Mouse (Mus musculus): ENCODE results near the gene Gm11639. TPM values are rescaled to one million over a fixed set of nuclear protein-coding genes. Genes with fewer than 3 reads are reported as not detected.
"Not testable (repeated sequence)": the region's sequence is repeated elsewhere in the genome, so short reads cannot be mapped to it uniquely, and the experiment has no call there.

Gm11639 gene
- total RNA-seq, 2 experiments from 2014 or later: 0.80 to 1.1 TPM

DNA sequence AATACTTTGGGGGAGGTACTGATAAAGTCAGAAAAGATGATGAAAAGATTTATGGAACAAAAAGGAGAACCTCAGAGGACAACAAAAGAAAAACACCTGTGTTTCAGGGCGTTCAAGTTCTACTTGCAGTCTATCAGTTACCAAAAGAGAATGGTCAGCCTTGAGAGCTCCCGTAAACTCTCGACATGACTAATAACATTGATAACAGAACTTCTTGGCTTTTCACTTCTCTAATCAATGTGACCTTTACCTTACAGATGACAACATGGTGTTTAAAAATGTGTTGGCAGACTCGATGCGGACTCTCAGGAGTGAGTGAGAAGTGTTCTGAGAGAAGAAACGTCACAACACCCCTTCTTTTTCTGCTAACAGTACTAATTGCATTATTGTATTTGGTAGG, 344.7 kb downstream of the Gm11639 start:
- intact Hi-C loops (cut with DNase I): no loop called here
- DNase-seq (ENCODE audit: low spot score in 2 of 2): no peak

DNA sequence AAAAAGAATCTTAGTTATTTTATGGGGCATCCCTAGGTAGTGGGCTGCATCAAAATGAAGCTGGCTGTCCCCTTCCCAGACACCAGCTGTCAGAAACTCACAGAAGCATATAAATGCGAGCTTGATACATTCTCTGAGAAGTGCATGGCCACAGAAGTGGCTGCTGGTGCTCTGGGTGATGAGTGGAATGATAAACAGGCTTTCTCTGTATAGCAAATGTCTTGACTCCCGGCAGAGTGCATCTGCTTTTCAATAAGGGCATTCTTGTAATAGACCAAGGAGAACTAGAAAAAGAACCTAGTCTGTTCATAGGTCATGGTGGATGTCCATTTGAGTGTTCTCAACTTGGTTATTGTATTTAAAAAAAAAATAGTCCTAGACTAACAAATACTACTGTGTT, 345.6 kb downstream of the Gm11639 start:
- DNase-seq (ENCODE audit: low spot score in 2 of 2): peak; percentile 1 to 11

DNA sequence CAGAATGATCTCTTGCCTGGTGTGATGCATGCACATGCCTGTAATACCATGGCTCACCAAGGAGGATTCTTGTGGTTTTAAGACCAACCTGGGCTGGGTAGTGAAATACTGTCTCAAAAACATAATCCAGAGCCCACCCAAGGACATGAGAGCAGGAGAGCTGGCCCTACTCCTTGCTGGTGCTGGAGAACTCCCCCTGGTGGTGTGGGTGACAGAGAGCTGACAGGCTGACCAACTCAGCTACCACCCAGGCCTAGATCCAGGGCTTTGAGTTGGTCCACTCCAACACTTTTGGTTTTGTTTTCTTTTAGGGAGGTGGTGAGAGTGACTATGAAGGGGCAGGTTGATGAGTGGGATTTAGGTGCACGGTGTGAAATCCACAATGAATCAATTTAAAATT, 349.6 kb downstream of the Gm11639 start:
- DNase-seq (ENCODE audit: low spot score in 2 of 2): no peak
- intact Hi-C loops (cut with DNase I): no loop called here

More for the DNA sequence above, 345.6 kb downstream of the Gm11639 start:
- intact Hi-C loops (cut with DNase I): no loop called here

DNA sequence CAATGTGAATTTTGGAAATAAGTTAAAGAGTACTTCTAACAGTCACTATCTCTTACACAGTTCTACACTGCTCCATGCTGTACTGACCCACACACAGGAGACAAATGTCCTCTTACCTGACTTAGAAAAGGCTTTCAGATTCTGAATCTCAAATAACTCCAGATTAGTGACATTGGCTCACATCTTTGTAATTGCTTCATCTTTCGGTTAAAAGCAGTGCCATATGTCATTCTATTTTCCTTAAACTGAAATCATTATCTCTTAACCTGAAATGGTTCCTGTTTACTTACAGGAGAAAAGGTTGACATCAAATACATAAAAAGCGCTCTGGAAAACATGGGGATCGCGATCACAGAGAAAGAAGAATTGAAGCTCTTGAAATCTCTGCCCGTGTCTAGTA, 377.8 kb downstream of the Gm11639 start, which contains the start of gene Efcab3:
Efcab3 (plus strand) TSS at position 301 of the 400 bp plus-strand sequence.
- intact Hi-C loops (cut with DNase I): no loop called here
- DNase-seq (ENCODE audit: low spot score in 2 of 2): no peak

DNA sequence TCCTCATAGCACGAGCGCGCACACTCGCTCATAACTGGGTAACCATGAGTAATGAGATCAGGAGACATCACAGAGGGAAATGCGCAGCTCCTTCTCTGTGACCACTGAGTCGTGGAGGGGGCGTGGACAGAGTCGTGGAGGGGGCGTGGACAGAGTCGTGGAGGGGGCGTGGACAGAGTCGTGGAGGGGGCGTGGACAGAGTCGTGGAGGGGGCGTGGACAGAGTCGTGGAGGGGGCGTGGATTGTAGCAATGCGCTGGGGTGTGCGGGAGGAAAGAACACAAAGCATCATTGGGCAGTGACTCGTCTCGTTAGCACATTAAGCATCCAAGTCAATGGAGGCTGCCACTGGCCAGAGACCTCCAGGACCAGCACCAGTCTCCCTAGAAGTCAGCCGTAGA, 426.9 kb downstream of the Gm11639 start:
- intact Hi-C loops (cut with DNase I); DNase-seq (ENCODE audit: low spot score in 2 of 2): not testable (repeated sequence)

DNA sequence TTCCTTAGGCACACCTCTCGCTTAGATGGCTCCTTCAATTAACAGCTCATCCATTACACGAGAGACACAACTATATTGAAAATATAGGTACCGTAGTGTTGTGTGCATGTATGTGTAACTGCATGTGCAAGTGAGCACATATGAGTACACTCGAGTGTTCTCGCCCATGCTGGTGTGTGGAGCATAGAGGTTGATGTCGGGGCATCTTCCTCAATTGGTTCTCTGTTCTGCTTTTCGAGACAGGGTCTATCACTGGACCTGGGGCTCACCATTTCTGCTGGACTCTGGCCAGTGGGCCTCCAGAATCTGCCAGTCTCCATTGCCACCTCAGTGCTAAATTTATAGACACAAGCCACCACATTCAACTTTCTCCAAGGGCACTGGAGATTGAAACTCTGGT, 432.3 kb downstream of the Gm11639 start:
- intact Hi-C loops (cut with DNase I): no loop called here
- no peak for DNase-seq (ENCODE audit: low spot score in 2 of 2)

DNA sequence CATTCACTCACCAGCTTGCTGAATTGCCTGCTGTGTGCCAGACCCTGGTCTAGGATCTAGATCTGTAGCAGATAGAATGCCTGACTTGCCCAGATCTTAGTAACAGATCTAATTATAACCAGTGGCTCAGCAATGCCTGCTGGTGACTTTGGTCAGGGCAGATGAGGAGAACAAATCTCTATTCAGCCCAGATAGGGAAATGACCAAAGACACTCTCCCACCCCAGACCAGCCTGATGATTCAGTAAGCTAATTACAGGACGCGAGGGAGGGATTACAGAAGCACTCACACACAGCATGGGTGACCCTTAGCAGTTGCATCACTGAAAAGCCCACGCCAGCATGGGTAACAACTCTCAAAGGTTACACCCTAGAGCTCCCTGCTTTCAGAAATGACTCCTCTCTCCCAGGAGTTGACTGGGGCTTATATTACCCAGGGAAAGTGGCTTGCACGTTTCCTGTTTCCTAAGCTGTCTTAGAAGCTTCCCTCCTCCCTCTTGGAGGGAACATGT, 435.1 kb downstream of the Gm11639 start:
- intact Hi-C loops (cut with DNase I): loop anchor here (5.0 kb wide), 1 partner anchor 353 kb away; no protein-coding TSS in a partner anchor
- no peak for DNase-seq (ENCODE audit: low spot score in 2 of 2)

DNA sequence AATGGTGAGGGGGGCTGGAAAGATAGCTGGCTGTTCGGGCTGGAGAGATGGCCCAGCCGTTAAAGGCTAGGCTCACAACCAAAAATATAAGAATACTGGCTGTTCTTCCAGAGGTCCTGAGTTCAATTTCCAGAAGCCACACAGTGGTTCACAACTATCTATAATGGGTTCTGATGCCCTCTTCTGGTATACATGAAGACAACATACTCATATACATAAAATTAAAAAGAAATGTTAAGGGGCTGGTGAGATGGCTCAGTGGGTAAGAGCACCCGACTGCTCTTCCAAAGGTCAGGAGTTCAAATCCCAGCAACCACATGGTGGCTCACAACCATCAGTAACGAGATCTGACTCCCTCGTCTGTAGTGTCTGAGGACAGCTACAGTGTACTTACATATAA, 436.3 kb downstream of the Gm11639 start:
- not testable (repeated sequence) for DNase-seq (ENCODE audit: low spot score in 2 of 2)
- intact Hi-C loops (cut with DNase I): loop anchor here (5.0 kb wide), 1 partner anchor 354 kb away; no protein-coding TSS in a partner anchor

DNA sequence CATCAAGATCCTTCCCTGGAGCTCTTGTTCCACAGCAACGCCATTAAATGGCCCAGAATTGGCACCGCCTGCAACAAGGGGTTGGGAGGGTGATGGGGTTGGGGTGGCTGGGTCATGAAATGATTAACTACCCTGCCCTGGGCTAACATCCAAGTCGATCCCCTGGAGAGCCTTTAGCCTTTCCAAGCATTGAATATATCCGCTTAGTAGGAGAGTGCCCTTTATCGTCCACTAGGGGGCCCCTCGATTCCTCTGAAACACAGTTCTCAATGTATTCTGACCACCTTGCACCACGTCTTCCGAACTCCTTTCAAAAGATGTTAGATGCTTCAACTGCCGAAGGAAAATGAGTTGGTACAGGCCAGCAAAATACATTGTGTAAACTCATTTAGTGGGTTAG, 438.5 kb downstream of the Gm11639 start:
- intact Hi-C loops (cut with DNase I): loop anchor here (2.0 to 5.0 kb wide), 2 partner anchors 357 to 533 kb away; no protein-coding TSS in a partner anchor
- DNase-seq (ENCODE audit: low spot score in 2 of 2): no peak

DNA sequence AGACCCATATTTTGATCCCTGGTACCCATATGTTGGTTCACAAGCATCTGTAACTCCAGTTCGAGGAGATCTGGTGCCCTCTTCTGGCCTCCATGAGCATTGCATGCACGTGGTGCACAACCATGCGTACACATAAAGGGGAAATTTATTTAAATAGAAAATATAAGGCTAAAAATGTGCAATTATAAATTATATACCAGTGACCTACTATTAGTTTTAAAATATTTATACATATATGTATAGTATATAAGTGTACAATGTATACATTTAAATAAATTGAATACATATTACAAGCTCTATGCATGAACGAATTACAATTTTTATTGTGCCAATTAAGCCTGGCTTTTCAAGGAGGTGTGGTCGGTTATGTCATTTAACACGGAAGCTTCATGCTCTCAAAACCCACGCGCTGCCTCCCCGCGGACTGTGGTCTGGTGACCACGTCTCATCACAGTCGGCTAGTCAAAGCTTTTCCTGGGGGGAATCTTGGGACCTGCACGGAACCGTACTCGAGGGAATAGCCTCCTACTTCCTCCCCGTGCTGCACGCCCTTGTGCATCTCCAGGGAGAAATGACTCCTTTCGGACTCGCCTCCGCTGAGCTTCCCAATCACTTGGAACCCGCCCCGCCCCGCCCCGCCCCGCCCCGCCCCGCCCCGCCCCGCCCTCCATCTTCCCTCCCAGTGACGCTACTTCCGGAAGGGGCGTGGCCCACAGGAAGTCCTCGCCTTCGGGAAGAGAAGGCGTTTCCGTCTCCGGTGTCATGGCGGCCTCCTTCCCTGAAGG, 440.4 kb downstream of the Gm11639 start, which contains the start of gene Mettl2:
Mettl2 (plus strand) TSS at position 691 of the 785 bp plus-strand sequence.
- DNase-seq (ENCODE audit: low spot score in 2 of 2): peak; percentile 81 to 86
- intact Hi-C loops (cut with DNase I): loop anchor here (1.0 to 2.0 kb wide), 2 partner anchors 55 to 535 kb away; no protein-coding TSS in a partner anchor

DNA sequence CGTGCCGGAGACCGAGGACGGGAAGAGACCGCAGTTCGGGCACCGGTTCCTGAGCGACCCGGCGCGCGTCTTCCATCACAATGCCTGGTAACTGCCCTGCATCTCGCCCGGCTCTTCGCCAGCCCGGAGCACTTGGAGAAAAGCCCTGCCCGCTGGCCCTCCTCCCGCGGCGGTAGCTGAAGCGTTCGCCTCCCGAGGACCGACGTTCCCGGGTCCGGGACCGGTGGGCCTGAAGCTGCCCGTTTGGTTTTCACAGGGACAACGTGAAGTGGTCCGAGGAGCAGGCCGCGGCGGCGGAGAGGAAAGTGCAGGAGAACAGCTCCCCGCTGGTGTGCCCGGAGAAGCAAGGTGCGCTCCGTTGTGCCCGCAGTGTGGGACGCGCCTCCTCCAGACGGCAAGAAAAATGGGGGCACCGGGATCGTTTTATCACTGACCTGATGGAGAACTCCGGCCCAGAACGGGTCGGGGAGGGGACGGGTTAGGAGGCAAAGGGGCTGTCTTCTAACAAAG, 441.1 kb downstream of the Gm11639 start:
- intact Hi-C loops (cut with DNase I): loop anchor here (1.0 kb wide), 1 partner anchor 55 kb away; no protein-coding TSS in a partner anchor
- DNase-seq (ENCODE audit: low spot score in 2 of 2): no peak

DNA sequence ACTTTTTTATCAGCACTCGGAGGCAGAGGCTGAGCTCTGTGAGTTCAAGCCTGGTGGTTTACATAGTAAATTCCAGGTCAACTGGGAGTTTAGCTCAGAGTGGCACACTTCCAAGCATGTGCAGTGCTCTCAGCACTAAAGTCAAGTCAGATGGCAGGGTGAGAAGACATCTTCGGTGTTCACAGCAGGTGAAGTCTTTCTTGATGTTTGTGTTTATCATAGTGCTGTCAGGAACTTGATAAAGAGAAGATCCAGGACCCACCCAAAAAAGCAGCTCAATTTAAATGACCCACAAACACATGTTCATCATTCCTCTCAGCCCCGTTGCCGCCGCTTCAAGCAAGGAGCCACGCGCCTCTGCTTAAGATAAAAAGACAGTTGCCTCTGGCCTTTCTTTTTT, 450.2 kb downstream of the Gm11639 start:
- intact Hi-C loops (cut with DNase I): no loop called here
- no peak for DNase-seq (ENCODE audit: low spot score in 2 of 2)

DNA sequence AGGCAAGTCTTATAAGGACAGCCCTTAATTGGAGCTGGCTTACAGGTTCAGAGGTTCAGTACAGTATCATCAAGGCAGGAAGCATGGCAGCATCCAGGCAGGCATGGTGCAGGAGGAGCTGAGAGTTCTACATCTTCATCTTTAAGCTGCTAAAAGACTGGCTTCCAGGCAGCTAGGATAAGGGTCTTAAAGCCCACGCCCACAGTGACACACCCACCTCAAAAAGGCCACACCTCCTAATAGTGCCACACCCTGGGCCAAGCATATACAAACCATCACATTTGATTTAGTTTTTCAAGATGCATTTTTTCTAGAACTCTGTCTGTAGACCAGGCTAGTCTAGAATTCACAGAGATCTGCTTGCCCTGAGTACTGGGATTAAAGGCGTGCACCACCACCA, 451.7 kb downstream of the Gm11639 start:
- intact Hi-C loops (cut with DNase I); DNase-seq (ENCODE audit: low spot score in 2 of 2): not testable (repeated sequence)

DNA sequence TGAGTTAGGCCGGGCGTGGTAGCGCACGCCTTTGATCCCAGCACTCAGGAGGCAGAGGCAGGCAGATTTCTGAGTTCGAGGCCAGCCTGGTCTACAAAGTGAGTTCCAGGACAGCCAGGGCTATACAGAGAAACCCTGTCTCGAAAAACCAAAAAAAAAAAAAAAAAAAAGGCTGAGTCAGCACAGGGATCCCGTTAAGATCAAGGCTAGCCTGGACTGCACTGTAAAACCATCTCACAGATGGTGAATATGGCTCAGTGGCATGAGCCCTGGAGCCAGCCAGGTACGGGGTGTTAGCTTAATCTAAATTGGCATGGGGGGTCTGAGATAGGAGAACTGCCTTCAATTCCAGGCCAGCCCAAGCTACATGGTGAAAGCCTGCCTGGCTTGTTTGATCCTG, 455.0 kb downstream of the Gm11639 start:
- intact Hi-C loops (cut with DNase I); DNase-seq (ENCODE audit: low spot score in 2 of 2): not testable (repeated sequence)

DNA sequence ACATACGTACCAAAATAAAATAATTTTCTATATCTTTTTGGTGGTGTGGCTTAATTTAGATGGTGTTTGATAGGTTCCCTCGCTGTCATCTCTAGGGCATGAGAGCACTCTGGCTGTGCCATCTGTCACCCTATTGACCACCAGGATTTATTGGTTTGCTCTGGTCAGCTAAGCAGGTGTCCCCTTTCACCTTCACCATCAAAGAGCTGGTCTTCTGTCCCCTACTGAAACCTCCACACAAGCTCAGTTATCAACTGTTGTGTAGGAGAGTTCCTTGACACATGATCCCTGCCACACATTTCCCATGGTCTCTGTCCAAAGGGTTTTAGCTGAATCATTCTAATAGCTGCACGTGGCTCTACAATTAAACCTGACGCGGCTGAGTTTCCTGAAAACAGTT, 455.6 kb downstream of the Gm11639 start:
- DNase-seq (ENCODE audit: low spot score in 2 of 2): no peak
- intact Hi-C loops (cut with DNase I): no loop called here

DNA sequence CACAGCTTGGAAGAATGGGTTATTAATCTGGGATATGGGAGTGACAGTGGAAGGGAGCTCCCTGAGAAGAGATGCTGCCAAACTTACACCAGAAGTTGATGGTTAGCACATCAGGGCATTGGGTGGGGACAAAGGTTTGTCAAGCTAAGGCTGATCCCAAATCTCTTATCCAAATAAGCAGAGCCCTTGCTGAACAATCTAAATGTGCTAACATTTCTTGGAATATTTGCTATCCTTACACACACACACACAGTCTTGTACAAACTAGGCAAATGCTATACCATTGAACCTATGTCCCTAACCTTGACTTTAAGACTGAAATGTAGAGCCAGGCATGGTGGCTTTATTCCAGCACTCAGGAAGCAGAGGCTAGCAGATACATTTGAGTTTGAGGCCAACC, 458.1 kb downstream of the Gm11639 start:
- no peak for DNase-seq (ENCODE audit: low spot score in 2 of 2)
- intact Hi-C loops (cut with DNase I): no loop called here

DNA sequence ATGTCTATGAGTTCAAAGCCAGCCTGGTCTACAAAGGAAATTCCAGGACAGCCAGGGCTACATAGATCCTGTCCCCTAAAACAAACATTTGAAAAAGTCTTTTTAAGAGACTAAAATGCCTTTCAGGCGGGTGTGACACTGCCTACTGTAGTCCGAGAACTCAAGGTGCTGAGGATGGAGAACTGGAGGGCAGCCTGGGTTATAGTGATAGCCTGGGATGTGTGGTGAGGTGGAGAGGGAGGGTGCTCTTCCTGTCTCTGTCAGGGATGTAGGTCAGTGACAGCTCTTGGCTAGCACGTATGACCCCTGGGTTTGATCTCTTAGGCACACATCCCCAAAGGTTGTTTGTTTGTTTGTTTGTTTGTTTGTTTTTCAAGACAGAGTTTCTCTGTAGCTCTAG, 458.6 kb downstream of the Gm11639 start:
- no peak for DNase-seq (ENCODE audit: low spot score in 2 of 2)
- intact Hi-C loops (cut with DNase I): no loop called here

DNA sequence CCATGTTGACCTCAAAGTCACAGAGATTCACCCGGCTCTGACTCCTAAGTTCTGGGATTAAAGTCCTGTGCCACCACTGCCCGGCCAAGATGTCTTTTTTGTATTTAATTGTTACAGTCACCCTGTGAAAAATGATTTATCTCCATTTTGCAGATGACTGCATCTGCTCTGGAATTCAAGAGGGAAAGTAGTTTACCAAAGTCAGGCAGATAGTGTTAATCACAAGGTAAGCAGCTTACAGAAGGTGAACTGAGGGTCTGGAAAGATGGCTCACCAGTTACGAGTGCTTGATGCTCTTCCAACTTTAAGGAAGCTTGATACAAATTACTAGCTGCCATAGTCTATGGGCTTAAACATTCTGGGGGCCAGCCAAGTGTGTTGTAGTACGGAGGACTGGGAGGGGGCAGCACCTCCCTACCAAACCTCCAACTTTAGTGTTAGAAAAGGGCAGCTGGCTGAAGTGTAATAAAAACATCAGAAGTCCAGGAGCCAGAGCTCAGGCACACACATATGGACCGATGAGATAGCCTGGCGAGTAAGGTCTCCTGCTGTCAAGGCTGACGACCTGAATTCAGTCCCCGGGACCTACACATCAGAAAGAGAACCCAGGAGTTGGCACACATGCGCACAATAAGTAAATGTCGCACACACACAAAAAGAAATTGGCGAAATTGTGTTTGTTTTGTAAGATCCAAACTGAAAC, 459.2 kb downstream of the Gm11639 start:
- no peak for DNase-seq (ENCODE audit: low spot score in 2 of 2)
- intact Hi-C loops (cut with DNase I): no loop called here

DNA sequence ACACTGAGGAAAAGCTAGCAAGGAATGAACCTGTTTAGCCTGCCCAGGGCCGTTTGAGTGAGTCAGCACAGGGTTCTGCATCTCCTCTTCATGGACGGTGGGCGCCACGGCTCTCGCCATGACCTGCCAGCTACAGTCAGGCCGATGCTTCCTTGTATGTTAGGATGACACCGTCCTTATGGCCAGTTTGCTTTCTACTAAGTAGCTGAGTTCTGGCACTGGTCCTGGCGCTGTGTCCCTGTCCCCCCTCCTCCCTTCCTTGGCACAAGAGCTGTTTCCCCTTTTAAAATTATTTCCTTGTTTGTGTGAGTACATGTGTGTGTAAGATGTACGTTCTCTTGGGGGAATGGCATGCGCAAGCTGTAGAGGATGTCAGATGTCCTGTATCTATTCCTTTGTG, 459.7 kb downstream of the Gm11639 start:
- DNase-seq (ENCODE audit: low spot score in 2 of 2): no peak
- intact Hi-C loops (cut with DNase I): no loop called here

DNA sequence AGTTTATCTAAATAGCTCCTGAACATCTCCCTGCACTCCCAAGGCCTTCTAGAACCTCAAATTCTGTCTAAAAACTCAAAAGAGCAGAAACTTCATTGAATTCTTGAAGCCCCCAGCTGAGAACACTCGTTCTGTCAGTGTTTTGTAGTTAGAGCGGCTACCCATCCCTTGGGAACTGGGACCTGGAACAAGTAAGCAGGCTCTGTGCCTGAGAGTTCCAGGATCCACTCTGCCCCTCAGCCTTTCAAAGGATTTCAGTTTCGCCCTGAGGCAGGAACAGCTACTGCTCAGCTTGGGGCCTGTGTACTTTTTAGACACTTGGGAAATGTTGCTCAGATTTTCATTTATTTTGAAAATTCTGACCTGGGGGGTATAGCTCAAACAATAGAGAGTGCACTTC, 461.1 kb downstream of the Gm11639 start, which contains the start of gene Gm10842:
Gm10842 (plus strand) TSS at position 301 of the 400 bp plus-strand sequence.
- DNase-seq (ENCODE audit: low spot score in 2 of 2): no peak
- intact Hi-C loops (cut with DNase I): no loop called here
